Mouse (Mus musculus) heart, adult 9 months (tissue): ENCODE data around the gene Nedd9.

ENCODE experiments used
- DNase-seq, 2 experiments: peaks; one replicate each; pipeline ENCODE4 v3.0.0; 2022; ENCODE audit warnings: low spot score in 2 of 2

Nedd9 gene

GRCm38 (mm10) chr13:41345306-41345705 is 141.9 kb downstream of the Nedd9 start:
- peak; percentile 51 to 60 for DNase-seq

- no peak for DNase-seq
These were observed 143.3 kb downstream of the Nedd9 start for GRCm38 (mm10) chr13:41343887-41344266.

- no peak for DNase-seq
These were observed 143.8 kb downstream of the Nedd9 start for GRCm38 (mm10) chr13:41343163-41343886.

GRCm38 (mm10) chr13:41341422-41341821 is 145.7 kb downstream of the Nedd9 start:
- DNase-seq, result peak in 1 of 2 experiments; percentile 49

GRCm38 (mm10) chr13:41339653-41340351 is 147.4 kb downstream of the Nedd9 start:
- DNase-seq, result peak; percentile 63 to 72

GRCm38 (mm10) chr13:41339195-41339594 is 148.0 kb downstream of the Nedd9 start:
- no peak for DNase-seq

GRCm38 (mm10) chr13:41337407-41337806 is 149.8 kb downstream of the Nedd9 start:
- DNase-seq, result no peak

- peak; percentile 91 for DNase-seq
These were observed 150.9 kb downstream of the Nedd9 start for GRCm38 (mm10) chr13:41336260-41336659.

- no peak for DNase-seq
These were observed 151.4 kb downstream of the Nedd9 start for GRCm38 (mm10) chr13:41335767-41336166.

- peak; percentile 60 to 63 for DNase-seq
These were observed 152.5 kb downstream of the Nedd9 start for GRCm38 (mm10) chr13:41334641-41335000.

GRCm38 (mm10) chr13:41333889-41334640 is 153.1 kb downstream of the Nedd9 start:
- no peak for DNase-seq

- no peak for DNase-seq
These were observed 155.4 kb downstream of the Nedd9 start for GRCm38 (mm10) chr13:41331671-41332340.

GRCm38 (mm10) chr13:41330589-41331345 is 156.4 kb downstream of the Nedd9 start:
- DNase-seq, result no peak

- DNase-seq, result no peak
These were observed 157.1 kb downstream of the Nedd9 start for GRCm38 (mm10) chr13:41330051-41330450.

GRCm38 (mm10) chr13:41328481-41328880 is 158.7 kb downstream of the Nedd9 start:
- DNase-seq, result no peak

GRCm38 (mm10) chr13:41327546-41327945 is 159.6 kb downstream of the Nedd9 start:
- DNase-seq, result no peak

GRCm38 (mm10) chr13:41326134-41326533 is 161.0 kb downstream of the Nedd9 start:
- no peak for DNase-seq

GRCm38 (mm10) chr13:41325346-41325745 is 161.8 kb downstream of the Nedd9 start:
- no peak for DNase-seq

GRCm38 (mm10) chr13:41324631-41325030 is 162.5 kb downstream of the Nedd9 start:
- no peak for DNase-seq

GRCm38 (mm10) chr13:41321433-41321832 is 165.7 kb downstream of the Nedd9 start:
- DNase-seq, result no peak

GRCm38 (mm10) chr13:41320749-41321148 is 166.4 kb downstream of the Nedd9 start:
- no peak for DNase-seq
